Mouse (Mus musculus) mesoderm, embryonic 11.5 days (tissue): ENCODE measurements around the gene Casp1.

Experiments
- DNase-seq: peaks from one replicate; pipeline ENCODE4 v3.0.0-alpha.2; 2012; ENCODE audit warnings: low read depth, low spot score

Gene Casp1

GRCm38 (mm10) chr9:5298329-5299131 is at the start of gene Casp1:
Casp1 (plus strand) TSS chr9:5298517.
- DNase-seq = no peak

GRCm38 (mm10) chr9:5263951-5264475 is 34.3 kb upstream of the Casp1 start:
- no peak for DNase-seq

- no peak for DNase-seq
Observed at GRCm38 (mm10) chr9:5270274-5270673, 28.0 kb upstream of the Casp1 start.

GRCm38 (mm10) chr9:5270884-5271283 is 27.4 kb upstream of the Casp1 start:
- no peak for DNase-seq

- peak; percentile 14 for DNase-seq
Observed at GRCm38 (mm10) chr9:5271334-5271845, 26.9 kb upstream of the Casp1 start.

- DNase-seq = no peak
Observed at GRCm38 (mm10) chr9:5286071-5286470, 12.2 kb upstream of the Casp1 start.

- DNase-seq = peak; percentile 14
Observed at GRCm38 (mm10) chr9:5286597-5286996, 11.7 kb upstream of the Casp1 start.

GRCm38 (mm10) chr9:5296354-5297237 is 1.7 kb upstream of the Casp1 start:
- DNase-seq = no peak

GRCm38 (mm10) chr9:5299132-5299381 is 740 bp downstream of the Casp1 start:
- no peak for DNase-seq

- no peak for DNase-seq
Observed at GRCm38 (mm10) chr9:5308561-5308960, 10.2 kb downstream of the Casp1 start, which contains the start of gene Casp4. Casp4 (plus strand) TSS chr9:5308828.

GRCm38 (mm10) chr9:5310112-5310511 is 11.8 kb downstream of the Casp1 start:
- no peak for DNase-seq

GRCm38 (mm10) chr9:5311435-5311834 is 13.1 kb downstream of the Casp1 start:
- no peak for DNase-seq

GRCm38 (mm10) chr9:5328204-5328603 is 29.9 kb downstream of the Casp1 start:
- no peak for DNase-seq

- DNase-seq = no peak
Observed at GRCm38 (mm10) chr9:5332441-5332840, 34.1 kb downstream of the Casp1 start.

GRCm38 (mm10) chr9:5333422-5333821 is 35.1 kb downstream of the Casp1 start:
- DNase-seq = no peak

GRCm38 (mm10) chr9:5343092-5343491 is 44.8 kb downstream of the Casp1 start:
- no peak for DNase-seq

- no peak for DNase-seq
Observed at GRCm38 (mm10) chr9:5344090-5344489, 45.8 kb downstream of the Casp1 start.

- DNase-seq = no peak
Observed at GRCm38 (mm10) chr9:5345291-5345898, 47.1 kb downstream of the Casp1 start, which contains the start of gene Casp12. Casp12 (plus strand) TSS chr9:5345430.

- no peak for DNase-seq
Observed at GRCm38 (mm10) chr9:5347381-5347780, 49.1 kb downstream of the Casp1 start.

- DNase-seq = no peak
Observed at GRCm38 (mm10) chr9:5353673-5354072, 55.4 kb downstream of the Casp1 start.

GRCm38 (mm10) chr9:5356801-5357200 is 58.5 kb downstream of the Casp1 start:
- no peak for DNase-seq
